Mouse (Mus musculus) gonadal fat pad, adult 2 months (tissue): Measurements from ENCODE around the gene Cd19. TPM values are rescaled to one million over a fixed set of nuclear protein-coding genes. Genes with fewer than 3 reads are reported as not detected.
A peak's percentile ranks its signal among the peaks of the same experiment; 100 is the strongest.
"Not testable (repeated sequence)": the region's sequence is repeated elsewhere in the genome, so short reads cannot be mapped to it uniquely, and the experiment has no call there.

ENCODE experiments used
- DNase-seq: peaks from one replicate; pipeline ENCODE4 v3.0.0-alpha.2; 2012; ENCODE audit warnings: low read depth
- polyA plus RNA-seq: library from polyadenylated mRNA; depleted of rRNA; stranded (reverse); fragments of >200 nt; gene quantifications from 2 replicates; pipeline ENCODE4 v1.2.3, GENCODE M21; 2012

Gene Cd19
- polyA plus RNA-seq, 1 experiment, result 0.95 TPM

DNA sequence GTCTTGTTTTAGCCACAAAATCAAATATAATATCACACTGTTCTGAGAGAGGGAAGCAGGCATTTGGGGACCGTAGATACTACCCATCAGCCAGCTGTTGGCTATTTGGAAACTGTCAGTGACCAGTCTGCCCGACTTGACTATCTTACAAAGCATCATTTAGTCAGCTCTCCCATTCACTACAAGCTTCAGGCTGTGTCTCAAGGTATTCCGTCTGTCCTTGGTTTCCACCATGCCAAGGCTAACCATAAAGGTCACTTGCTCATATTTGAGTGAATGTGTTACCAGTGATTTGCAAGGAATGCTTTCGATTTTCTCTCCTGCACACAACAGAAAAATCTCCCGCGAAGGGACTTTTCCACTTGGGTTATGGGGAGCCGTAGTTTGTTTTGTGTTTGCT, 20.0 kb upstream of the Cd19 start:
- no peak for DNase-seq

DNA sequence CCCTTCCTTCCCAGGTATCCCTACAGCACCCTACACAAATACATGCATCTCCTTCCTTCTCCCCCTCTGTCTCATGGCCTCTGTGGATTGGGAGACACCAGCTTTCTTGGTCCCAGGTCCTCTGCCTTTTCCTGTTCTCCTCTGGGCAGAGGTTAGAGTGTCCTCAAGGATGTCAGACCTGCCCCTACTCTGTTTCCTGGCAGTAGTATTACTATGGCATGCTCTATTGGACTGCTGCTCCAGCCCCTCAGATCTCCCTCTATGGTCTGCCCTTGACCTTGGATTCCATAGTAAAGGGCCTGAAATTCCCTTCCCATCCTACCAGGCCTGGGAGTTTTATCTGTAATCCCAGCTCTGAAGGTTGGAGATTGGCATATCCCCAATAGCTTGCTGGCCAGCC, 15.5 kb upstream of the Cd19 start:
- no peak for DNase-seq

- no peak for DNase-seq
These were observed 14.8 kb upstream of the Cd19 start for GRCm38 (mm10) chr7:126429503-126429898.

- DNase-seq, result no peak
These were observed 14.2 kb upstream of the Cd19 start, which contains the start of gene Rabep2 for GRCm38 (mm10) chr7:126428631-126429502. Gene Rabep2 (plus strand): TSS chr7:126428759.

- no peak for DNase-seq
These were observed 13.5 kb upstream of the Cd19 start for GRCm38 (mm10) chr7:126428154-126428553.

DNA sequence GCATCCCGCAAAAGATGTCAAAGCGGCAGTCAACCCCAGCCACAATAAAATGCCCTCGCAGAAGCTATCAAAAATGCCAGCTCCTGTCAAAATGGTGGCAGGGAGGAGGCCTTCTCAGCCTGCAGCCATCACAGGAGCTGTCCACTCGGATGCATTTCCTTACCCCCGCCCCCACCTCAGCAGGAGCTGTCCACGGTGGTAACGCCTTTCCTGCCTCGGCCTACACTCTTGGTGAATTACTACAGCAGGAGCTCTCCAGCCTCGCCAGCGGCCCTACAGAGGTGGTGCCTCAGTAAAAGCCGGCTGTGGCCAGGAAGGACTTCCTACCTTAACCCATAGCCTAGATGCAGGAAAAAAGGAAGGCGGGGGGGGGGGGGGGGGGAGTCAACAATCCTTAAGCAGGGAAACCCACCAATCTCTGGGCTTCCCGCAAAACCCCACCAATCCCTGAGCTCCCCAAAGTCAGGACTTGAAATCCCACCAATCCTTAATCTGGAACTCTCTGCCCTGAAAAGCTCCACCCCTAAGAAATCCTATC, 12.7 kb upstream of the Cd19 start:
- no peak for DNase-seq

- DNase-seq, result no peak
These were observed 9.5 kb upstream of the Cd19 start for GRCm38 (mm10) chr7:126424161-126424560.

- no peak for DNase-seq
These were observed 7.1 kb upstream of the Cd19 start for GRCm38 (mm10) chr7:126421756-126422155.

- DNase-seq, result no peak
These were observed 3.8 kb upstream of the Cd19 start for GRCm38 (mm10) chr7:126418496-126418895.

- no peak for DNase-seq
These were observed 2.9 kb upstream of the Cd19 start for GRCm38 (mm10) chr7:126417606-126418005.

DNA sequence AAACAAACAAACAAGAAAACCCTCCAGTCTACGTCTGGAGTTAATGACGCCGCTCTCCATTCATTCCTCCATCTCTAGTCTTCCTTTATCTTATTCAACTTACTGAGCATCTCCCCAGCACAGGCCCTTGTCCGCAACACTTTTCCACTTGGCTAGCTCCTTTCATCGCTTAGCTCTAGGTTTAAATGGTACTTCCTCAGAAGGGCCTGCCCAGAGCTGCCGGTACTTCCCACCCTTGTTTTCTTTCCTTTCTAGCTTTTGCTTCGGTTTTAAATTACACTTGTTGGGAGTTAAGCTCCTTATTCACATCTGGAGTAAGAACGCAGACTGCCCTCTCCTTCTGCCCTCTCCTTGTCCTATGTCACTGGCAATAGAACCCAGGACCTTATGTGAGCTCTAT, 2.4 kb upstream of the Cd19 start:
- DNase-seq, result no peak

DNA sequence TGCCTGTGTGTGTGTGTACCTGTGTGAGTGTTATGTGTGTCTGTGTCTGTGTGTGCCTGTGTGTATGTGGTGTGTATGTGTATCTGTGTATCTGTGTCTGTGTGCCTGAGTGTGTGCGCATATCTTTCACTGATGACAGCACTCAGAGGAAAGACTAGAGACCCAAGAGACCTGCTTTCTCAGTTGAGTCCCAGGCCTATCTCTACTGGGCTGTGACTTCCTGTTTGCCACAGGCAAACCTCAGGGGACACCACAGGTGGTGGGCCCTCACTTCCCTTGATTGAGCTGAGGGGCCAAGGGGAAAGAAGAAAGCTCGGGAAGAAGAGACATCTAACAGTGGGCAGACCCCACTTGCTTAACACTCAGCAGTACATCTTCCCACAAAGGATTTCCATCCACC, 1.9 kb upstream of the Cd19 start:
- DNase-seq, result no peak

DNA sequence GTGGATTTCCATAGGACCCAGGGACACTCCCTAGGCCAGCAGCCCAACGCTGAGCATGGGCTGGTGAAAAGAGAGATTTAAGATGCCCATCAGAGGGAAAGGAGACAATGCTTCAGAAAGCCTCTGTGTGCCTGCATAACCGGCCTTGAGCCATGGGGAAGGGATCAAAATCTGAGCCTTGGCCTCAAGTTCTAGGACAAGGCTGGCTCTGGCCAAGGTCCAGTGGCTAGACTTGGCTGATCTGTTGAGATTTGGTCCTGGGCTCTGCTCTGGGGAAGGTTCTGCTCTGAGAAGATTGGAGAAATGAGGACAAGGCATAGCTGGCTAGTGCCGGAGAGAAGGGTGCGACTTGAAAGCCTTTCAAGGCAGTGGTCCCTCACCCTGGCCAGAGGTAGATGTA, 3.6 kb downstream of the Cd19 start:
- no peak for DNase-seq

DNA sequence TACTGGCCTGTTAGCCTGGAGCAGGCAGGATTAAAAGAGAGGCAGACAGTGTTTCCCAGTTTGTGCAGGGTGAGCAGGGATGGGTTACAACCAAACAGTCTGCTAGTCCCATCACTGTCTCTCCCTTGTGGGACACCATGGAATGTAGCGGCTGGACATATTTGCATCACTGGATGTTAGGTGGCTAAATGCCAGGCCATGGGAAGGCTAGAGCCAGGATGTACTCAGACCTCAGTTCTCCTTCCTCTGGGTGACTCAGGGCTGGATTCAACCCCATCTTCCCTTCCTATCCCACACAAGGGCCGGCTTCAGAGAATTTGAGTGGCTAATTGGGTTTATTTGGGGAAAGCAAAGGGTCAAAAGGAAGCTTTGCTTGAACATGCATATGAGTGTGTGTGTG, 6.0 kb downstream of the Cd19 start:
- DNase-seq, result no peak

DNA sequence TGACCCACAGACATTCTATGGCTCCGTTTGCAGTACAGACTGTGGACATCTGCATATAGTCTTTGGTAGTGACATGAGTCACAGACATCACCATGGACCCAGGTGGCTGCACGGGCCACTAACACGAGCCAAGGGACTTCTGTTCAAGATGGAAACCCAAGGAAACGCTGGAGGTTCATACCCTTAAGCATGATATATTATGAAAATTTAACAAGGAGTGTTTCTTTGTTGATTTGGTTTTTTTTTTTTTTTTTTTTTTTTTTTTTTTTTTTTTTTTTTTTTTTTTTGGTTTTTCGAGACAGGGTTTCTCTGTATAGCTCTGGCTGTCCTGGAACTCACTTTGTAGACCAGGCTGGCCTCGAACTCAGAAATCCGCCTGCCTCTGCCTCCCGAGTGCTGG, 12.2 kb downstream of the Cd19 start:
- DNase-seq, result not testable (repeated sequence)

GRCm38 (mm10) chr7:126399548-126399947, 15.1 kb downstream of the Cd19 start:
- DNase-seq, result no peak

DNA sequence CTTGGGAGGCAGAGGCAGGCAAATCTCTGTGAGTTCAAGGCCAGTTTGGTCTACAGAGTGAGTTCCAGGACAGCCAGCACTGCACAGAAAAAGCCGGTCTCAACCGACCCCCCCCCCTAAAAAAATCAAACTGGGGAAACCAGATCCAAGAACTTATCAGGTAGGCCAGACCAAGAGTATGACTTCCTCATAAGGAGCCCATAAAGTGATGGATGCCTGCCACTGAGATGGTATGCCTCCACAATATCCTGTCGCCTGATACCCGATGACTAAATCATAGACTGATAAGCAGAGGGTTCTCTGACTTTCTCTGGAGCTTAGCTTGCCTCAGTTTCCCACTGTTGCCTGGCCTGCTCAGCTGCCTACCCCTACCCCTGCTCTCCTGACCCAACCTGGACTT, 16.9 kb downstream of the Cd19 start:
- DNase-seq, result no peak

DNA sequence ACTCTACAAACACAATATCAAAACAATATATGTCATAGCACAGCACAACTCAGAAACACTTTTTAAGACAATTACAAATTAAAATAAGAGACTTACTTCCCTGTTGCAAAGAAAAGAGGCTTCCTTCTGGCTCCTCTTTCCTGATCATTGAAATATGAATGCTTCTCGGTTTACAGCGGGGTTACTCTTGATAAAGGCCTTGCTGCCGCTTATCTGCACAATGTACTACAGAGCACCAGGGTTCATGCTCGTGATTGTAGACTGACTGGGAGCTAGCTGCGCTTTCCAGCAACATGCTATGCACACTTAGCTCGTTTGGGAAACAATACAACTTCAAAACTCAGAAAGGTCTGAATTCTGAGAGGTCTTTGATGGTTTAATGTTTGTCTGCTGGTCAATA, 17.5 kb downstream of the Cd19 start:
- no peak for DNase-seq

DNA sequence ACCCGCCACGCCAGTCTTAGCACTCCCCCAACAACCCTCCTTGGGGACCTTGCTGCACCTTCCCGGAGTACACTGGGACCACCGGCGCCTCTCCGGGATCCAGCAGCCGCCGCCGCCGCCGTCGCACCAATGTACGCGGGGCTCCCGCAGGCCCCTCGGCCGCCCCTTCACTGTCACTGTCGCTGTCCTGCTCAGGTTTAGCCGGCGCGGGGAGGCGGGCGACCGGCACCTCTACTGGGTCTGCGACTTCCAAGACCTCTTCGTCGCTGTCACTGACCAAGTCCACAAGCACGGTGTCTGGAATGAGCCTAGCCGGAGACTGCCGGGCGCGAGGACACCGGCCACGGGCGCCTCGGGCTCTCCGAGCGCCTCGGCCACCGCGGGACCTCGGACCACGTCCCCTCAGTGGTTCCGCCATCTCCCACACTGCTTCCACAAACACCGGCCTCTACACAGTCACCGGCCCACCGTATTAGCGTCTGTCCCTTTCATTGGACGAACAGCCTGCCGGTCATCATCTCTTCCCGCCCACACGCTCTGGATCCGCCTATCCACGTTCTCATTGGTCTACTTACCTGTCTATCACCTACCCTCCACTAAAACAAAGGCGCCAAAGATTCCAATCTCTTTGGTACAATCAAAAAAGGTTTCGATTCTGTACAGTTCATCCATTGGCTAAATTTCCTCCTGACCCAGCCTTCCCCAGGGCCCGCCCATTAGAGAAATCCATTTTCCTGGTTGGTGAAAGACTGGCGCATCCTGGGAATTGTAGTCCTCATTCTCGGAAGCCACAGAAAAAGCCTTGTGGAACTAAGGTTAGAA, 18.2 kb downstream of the Cd19 start, which contains the start of gene Nfatc2ip:
Gene Nfatc2ip, minus strand, starts transcription at position 440 of the 822 bp plus-strand sequence.
- peak; percentile 99 for DNase-seq

DNA sequence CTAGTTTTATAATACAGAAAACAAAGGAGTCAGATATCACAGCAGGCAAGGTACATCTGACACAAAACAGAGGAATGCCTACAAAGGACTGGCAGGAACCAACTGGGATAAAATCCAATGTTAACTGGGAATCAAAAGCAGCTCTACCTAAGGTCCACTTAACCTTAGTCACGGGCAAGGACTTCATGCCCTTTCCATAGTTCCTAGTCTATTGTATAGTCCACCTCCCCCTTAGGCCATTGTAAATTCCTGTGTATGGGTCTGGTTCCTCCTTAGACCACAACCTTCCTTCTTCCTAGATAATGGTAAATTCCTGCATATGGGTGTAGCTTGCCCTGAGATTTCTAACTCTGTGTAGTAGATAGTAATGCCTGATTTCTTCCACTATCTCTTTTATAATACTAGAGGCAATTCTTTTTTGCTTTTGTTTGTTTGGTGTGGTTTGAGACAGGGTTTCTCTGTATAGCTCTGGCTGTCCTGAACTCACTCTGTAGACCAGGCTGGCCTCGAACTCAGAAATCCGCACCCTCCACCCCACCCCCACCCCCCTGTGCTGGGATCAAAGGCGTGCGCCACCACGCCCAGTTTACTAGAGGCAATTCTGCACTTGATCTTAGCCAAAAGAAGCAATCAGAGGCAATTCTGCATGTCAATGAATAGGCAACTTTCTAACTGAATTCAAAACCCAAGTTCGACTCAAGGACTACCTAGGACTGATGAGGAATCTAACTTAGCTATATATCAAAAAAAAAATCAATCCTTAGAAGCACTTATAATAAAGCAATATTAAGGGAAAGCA, 22.4 kb downstream of the Cd19 start:
- DNase-seq, result not testable (repeated sequence)

- no peak for DNase-seq
These were observed 26.5 kb downstream of the Cd19 start for GRCm38 (mm10) chr7:126388185-126388584.

DNA sequence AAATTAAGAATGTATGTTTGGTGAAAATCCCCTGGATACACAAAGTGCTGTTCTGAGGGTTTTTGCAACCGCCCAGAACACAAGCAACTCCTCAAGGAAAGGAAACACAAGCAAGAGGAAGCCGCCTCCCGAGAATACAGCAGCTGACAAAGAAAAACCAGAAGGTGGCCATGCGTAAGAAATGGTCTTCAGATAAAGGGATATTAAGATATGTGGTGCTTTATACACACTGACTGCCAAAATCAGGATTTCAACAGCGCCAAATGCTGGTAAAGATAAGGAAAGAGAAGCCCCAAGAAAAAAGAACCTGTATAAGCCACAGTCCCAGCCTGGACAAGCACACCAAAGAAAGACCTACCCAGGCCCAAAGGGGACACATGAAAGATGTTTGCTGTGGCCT, 31.1 kb downstream of the Cd19 start:
- DNase-seq, result no peak
